Mouse (Mus musculus) cerebellum, postnatal 14 days (tissue): ENCODE measurements at regions not wholly inside any gene's neighbourhood (a gene's known extent, or its start where the extent isn't known, plus 50 kb on each side); places are given as distances from the start of the nearest gene placed in this dataset.
A peak's percentile ranks its signal among the peaks of the same experiment; 100 is the strongest.
"Not testable (repeated sequence)": the region's sequence is repeated elsewhere in the genome, so short reads cannot be mapped to it uniquely, and the experiment has no call there.

Source experiments
- DNase-seq, 2 experiments: peaks; one replicate each; pipeline ENCODE4 v3.0.0; 2021; ENCODE audit warnings: mixed read lengths in 2 of 2

DNA sequence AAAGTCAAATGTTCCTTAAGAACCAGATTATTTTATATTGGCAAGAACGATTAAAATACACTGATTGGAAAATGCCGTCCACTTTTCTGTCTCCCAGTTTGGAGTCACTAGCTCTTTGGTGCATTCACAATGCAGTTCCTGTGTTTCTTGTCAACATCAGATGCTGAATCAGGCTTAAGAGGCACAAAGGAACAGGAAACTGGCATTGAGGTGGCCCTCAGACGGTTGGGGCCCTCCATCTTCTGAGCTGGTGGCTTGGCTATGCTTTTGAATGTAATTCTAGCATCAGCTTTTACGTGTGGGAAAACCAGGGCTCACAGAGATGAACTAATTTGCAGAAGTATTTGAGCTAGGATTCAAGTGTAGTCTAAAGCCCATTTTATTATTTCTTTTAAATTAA is 282.3 kb downstream of the Hace1 start:
- no peak for DNase-seq

DNA sequence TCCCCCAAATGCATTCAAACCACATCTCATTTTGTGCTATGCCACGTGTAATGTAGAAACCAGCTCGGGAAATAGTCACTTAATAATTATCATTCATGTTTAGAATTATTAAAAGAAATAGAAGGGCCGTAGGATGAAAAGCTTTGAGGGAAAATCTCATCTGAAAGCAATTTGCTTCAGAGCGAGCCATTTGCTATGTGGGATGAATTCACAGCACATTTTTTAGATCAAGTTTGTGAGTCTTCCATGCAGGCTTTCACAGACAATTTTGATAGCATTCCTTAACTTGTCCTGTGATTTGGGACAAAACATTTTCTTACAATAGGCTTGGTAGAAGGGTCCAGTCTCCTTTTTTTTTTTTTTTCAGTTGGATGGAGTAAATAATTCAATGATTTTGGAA is 283.1 kb downstream of the Hace1 start:
- DNase-seq: no peak

DNA sequence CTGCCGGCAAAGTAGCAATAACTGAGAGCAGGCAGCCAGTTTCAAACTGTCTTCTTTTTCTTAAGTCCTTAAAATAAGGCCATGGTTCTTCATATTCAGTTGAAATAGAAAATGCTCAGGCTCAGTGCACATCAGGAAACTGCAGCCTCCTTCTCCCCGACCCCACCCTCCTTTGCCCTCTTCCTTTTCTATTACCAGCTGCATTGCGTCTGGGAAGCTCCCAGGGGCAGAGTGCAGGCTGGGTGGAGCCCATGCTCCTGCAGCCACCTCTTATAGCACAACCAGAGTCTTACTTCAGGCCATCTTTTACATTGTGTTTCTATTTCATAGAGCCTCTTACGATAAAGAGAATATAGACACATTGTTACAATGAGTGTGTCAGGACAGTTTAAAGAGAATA is 288.2 kb downstream of the Hace1 start:
- no peak for DNase-seq

DNA sequence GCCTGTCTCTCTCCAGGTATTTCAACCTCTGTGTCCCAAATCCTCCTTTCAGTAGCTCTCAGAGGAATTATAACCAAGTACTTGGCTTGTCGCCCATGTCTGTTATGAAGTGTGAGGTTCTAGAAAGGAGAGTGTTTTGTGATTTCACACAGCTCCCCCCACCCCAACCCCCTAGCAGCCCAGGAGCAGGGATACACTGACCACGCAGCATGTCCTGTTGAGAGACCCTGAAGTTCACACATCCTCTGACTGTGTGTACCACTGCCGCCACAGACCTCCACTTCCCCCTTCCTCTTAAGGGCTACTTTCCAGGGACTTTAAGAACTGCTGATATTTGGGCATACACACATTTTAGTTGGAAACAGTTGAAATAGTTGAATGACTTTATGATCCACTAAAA is 289.2 kb downstream of the Hace1 start:
- no peak for DNase-seq

DNA sequence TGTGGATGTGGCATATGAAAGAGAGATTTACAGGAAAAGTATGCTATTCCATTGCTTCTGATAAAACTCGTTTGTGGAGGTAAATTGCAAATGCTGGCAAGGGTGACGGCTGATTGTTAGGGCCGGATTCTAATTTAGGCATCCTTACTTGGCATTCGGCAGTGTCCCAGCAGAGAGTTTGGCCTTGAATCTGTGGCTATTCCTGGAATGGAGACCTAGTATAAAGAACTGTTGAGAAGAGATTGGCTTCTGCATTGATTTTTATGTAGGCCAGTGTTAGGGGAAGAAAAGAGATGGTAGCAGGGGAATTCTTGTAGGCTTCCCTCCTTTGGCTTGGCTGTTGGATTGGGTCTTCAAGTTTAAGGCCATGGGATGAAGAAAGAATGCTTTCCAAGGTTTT is 293.4 kb downstream of the Hace1 start:
- DNase-seq: peak; percentile 71 to 86

DNA sequence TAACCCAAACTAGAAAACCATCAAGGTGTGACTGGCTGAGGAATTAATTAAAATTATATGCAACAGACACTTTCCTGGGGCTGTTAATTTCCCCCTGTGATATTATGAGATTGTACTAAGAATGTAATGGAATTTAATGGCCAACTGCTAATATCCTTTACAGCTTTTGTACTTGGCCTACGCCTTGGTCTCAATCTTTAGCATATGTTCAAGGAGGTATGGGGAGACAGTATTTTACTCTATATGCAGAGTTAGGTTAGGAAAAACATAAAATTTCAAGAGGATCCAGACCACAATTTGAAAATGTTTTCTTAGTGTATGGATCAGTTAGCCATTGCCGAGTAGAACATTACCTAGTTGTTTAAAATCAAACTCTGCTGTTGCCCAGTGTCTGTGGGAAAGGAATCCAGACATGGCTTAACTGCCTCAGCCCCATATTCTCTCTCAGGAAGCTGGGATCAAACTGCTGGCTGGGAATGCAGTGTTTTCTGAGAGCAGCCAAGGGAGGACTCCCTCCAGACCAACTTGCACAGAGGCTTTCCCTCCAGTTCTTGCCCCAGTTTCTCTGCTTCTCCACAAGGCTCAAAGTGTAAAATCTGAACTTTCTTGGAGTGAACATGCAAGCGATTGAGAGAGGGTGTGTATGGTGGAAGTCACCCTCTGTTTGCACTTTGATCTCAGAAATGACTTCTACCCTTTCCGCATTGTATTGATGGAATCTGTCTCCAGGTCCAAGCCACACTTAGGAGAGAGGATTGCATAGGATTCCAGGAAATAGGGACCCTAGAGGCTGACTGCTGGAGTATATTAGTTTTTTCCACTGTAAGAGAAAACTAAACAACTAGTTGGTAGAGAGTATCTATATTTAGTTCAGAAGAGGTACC is 294.6 kb downstream of the Hace1 start:
- DNase-seq: no peak

DNA sequence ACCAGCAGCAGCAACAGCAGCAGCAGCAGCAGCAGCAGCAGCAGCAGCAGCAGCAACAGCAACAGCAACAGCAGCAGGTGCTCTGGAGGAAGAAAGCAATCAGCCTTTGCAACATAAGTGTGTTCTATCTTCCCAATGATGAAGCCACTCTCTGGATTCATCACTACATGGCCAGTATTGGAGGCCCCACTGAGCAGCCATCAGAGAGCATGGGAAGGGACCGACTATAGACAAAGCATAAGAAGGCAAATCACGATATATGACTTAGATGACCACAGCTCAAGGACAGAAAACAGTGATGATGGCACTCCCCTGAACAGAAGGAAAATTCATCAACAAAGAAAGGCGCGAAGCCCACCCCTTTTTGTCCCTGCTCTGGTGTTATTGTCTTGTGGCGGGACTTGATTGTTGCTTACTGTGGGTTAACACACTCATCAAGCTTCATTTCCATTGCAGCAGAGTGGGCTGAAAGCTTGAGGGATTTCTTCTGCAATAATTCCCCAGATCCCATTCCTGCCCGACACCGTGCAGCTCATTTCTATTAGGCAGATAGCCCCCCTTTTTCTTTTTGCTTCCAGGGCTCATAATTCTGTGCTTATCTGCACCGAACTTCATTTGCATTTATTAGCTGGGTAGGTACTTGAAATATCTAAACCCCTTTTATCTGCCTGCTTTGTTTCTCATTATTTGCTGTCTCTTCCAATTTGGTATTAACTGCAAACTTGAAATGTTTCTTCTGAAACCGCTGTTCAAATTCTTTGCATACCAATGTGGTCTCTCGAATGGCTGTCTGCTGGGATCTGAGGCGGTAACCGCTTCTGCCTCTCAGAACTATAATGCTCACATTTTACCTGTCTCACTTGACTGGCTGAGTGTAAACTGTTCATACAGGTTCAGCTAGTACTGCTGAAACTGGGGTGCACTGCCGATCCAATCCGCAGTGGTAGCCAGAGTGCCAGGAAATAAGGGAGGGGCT is 296.5 kb downstream of the Hace1 start:
- no peak for DNase-seq

DNA sequence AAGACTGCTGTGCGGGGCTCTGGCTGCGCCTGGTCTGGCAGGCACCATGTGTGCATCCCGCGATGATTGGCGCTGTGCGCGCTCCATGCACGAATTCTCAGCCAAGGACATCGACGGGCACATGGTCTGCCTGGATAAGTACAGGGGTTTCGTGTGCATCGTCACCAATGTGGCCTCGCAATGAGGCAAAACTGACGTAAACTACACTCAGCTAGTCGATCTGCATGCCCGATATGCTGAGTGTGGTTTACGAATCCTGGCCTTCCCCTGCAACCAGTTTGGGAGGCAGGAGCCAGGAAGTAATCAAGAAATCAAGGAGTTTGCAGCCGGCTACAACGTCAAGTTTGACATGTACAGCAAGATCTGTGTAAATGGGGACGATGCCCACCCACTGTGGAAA is 297.7 kb downstream of the Hace1 start:
- DNase-seq: not testable (repeated sequence)

DNA sequence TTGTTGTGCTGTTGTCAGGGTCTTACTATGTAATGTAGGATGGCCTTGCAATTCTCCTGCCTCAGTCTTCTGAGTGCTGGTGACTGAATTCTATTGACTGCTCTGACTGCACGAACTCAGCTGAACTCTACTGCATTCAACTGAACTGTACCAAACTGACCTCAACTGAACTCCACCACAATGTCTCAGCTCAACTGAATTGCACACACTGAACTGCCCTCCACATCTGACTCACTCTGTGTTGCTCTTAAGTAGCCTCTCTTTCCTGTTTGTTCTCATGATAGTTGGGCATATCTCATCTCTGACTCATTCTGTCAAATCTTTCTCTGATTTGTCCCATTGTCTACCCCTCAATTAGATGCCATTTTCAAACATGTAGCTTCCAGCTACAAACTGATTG is 306.1 kb downstream of the Hace1 start:
- DNase-seq: no peak

DNA sequence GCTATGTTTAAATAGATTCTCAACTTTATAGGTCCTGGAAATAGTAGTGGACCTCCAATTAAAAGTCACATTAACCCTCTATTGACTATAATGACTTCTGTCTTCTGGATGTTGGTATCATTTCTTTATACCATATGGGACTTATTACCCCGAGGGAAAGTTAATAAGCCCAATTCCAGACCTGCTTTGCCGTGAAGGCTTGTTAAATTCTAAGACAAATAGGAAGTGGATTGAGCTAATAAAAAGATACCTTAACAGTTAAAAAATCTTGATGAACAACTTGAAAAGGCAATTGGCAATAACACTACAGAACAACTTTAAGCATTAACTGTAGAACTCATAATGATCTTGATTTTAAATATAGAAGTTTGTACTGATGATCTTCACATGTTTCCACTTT is 309.0 kb downstream of the Hace1 start:
- DNase-seq: no peak

DNA sequence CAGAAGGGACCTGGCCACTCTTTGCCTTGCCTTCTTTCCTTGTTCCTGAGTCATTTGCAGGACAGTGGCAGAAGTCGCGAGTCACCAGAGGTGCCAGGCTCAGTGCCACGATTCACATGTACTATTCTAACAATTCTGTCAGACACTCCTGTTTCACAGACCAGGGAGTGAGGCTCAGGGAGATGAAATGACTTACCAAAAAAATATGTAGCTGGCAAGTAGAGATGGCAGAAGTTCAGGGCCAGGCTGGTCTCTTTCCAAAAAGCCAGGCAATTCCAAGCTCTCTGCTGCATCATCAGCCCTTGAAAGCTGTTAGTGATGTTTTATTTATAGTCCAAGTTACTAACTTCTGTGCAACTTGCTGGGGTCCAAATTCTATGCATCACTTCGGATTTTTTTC is 311.2 kb downstream of the Hace1 start:
- DNase-seq: peak; percentile 67 to 71

DNA sequence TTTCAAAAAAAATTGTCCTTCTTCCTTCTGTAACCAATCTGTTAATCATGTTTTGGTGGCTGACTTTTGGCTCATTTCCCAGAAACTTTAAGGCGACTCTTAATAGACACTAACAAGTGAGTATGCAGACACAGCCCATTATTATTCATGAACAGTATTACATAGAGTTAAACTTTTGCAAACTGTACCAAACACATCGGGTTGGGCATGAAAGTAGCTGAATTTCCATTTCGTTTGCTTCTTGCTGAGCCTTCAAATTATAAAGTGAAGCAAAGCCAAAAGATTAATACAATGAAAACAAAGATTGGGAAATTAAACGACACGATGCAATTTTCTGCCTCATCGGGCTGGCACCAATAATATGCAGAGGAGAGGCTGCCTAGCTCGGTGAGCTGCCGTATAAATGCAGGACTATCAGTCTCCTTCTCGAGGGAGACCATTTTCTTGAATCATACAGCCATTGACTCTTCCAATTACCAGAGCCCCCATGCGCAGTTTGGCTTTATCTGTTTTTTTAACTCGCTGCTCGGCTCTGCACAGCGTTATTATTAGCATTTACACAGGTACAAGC is 311.8 kb downstream of the Hace1 start:
- DNase-seq: peak; percentile 24 to 37

DNA sequence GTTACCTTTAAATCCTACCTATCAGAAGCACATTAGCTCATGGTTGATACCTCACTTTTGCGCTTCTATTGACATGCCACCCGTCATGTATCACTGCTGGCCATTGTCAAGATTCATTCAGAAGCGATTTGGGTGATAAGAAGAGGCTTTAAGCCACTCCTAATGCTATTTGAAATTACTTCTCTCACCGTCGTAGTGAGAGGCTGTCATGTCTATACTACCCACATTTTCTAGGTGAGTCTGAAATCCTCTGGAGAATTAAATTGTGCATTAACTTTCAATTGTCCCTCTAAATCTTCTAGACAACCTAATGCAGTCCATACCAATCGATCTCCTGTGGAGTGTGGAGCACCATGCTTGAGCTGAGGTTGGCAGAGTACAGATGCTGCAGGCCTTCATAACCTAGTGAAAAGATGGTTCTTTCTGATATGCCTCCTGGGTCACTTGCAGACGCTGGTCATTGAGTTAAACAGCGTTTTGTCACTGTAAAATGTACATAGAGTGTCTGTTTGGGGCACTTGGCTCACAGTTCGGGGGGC is 312.5 kb downstream of the Hace1 start:
- no peak for DNase-seq

DNA sequence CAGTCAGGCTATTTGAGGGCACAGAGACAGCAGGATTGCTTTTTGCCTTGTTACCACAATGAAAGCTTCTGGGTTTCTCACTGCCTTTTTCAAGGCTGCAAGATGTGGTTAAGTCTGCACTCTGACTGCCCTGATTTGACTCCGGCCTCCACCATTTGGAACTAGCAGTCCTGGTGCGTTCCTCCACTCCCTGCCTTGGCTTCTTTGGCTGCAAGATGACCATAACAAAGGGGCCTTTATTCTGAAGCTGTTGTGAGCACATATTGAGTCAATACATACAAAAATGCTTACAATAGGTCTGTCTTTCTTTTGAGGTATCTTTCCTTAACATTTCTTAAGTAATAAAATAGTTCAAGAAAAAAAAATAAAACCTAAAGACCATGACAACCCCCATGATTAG is 314.8 kb downstream of the Hace1 start:
- DNase-seq: no peak

DNA sequence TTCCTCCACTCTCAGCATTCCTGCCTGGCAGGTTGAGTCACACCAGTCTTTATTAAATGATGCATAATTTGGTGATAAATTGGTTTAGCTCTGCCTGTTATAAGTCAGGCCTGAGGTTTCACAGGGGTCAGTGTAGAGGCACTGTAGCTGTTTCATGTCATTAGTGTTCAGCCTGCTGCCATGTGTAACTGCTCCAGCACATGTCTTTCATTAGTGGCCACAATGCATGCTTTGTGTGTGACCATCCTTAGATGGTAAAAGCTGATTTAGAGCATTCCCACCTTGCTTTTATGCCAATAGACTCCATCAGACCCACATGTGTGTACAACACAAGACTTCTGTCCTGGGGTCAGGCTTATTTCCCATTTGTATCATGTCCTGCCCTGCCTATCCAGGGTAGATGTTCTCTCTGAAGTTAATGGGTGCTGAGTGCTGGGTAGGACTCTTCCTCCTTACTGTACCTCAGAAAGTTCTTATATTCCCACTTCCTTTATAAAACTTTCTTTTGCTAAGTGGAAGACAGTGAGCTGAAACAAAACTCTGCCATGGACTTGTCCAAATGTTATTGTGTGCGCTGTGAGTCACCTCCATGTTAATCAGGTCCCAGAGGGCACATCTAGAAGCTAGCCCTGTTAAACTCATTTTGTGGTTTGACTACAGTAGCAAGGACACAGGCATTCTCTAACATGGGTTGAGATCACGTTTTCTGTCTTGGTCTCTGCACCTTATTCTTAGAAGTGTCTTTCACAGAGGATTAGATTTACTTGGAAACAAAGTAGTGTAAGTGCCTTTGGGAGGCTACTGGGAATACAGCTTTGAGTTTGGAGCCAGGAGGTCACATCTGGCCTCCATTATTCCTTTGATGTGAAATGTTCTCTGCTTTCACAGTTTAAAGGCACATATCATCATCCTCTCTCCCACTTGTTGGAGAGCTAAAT is 316.5 kb downstream of the Hace1 start:
- DNase-seq: no peak

DNA sequence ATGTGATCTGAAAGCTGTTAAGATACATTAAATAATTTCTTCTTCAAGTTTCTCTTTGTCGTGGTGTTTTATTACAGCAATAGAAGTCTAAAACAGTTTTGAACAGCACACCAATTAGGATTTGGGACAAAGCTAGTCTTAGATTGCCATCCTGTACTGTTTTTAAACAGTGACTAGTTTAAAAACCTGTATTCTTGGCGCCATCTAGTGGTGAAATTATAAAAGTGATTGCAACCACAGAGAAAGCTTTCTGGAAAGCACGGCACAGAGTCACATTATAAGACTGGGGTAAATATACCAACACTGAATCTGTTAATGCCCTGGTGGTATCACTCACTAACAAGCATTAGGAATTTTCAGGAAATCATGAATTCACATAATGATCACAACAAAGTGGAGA is 339.3 kb downstream of the Hace1 start:
- peak; percentile 8 to 38 for DNase-seq

DNA sequence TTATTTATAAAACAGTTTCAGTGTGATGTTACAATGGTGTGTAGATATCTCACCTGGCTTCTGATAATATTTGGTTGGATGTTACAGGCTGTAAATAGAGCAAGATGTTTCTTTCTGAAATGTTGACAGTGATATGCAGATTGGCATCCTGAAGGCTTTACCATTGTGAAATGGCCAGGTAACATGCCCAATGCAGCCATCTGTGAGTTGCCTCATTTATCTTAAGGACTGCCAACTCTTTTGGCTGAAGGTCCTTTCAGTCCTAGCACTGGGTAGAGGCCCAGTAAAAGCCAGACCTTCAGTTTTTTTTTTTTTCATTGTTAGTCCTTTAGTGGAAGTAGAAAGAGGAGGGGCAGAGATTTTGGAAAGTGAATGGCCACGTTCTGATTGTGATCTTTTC is 348.1 kb downstream of the Hace1 start:
- peak; percentile 7 to 58 for DNase-seq

DNA sequence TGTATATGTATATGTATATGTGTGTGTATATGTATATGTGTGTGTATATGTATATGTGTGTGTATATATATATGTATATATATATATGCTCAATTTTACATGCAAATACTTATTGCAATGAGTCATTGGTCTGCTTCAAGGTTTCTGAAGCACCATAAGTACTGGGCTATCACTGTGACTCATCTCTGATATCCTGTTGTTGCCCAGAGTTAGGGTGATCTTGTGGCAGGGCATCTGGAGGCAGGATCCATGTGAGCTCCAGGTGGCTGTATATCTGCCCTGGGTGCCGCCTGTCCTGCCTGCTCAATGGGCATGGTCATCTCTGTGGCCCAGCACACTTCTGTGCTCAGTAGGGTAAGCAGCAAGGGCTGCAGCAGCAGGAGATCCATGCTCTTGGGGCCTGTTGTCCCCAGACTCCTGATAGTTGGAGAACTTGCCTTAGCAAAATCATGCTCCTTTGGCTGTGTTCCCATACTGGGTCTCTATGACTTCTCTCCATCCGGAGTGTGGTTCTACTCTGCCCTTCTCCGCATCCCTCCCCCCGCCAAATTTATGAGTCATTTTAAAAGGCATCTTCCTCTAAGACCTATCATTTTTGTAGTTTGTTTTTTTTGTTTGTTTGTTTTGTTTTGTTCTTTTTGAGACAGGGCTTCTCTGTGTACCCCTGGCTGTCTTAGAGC is 356.1 kb downstream of the Hace1 start:
- DNase-seq: no peak

DNA sequence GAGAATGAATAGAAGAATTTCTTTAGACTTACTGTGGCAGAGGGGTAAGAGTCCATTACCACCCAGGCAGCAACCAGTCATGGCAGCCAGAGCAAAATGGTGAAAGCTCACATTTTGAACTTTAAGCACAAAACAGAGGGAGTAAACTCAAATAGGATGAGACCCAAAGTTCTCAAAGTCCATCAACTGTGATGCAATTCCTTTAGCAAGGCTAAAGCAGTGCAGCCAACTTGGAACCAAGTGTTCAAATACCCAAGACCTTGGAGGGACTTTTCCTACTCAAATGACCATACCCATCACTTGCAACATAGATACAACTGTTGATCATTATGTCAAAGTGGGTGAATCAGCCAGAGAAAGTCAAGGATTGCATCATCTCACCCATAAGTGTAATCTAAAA is 380.1 kb downstream of the Hace1 start:
- no peak for DNase-seq

DNA sequence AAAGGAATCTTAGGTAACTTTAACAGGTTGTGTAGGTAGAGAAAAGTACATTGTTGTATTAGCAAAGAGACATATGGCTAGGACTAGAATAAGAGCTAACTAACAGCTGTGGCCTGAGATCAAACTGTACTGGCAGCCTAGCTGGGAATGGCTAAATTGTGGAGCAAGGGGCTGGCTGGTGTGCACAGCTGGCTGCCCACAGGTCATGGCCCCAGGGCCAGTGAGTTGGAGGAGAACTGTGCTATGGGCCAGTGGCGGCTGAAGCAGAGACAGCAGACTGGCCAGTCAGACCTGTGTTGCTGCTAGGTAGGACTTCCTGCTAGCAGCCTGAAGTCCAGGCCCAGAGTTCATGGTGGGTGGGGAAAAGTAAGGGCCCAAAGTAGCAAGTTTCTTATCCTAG is 394.6 kb downstream of the Hace1 start:
- no peak for DNase-seq

DNA sequence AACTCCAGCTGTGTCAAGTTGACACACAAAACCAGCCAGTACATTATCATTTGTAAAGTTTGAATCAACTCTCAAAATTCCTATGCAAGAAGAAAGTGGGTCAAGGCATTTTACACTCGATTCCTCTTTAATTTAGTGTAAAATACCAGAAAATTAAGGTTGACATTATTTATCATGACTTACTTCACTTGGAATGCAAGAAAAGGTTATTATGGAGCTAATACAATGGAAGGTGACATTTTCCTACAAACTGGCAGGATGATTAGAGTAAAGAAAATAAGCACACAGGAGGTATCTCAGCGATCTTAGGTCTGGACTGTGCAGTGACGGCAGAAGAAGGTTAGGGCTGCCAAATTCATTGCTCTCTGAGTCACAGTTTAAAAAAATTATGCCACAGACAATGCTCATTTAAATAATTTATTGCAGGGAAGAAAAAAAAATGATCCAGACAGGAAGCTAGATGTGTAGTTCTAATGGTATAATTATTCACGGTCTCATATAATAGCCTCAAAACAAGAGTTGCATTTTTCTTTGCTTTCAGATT is 405.2 kb downstream of the Hace1 start:
- DNase-seq: no peak
